Mouse (Mus musculus): ENCODE measurements around the gene Ttll11.
A peak's percentile ranks its signal among the peaks of the same experiment; 100 is the strongest.

The Ttll11 gene

GRCm38 (mm10) chr2:35851420-35852163, 128.1 kb downstream of the Ttll11 start:
- DNase-seq, result no peak

- peak; percentile 31 to 42 for DNase-seq
Observed at GRCm38 (mm10) chr2:35849632-35850230, 130.0 kb downstream of the Ttll11 start.

- no peak for DNase-seq
Observed at GRCm38 (mm10) chr2:35845611-35846504, 133.9 kb downstream of the Ttll11 start.

GRCm38 (mm10) chr2:35843896-35844690, 135.6 kb downstream of the Ttll11 start:
- no peak for DNase-seq

- DNase-seq, result no peak
Observed at GRCm38 (mm10) chr2:35842780-35843474, 136.8 kb downstream of the Ttll11 start.

GRCm38 (mm10) chr2:35841841-35842420, 137.8 kb downstream of the Ttll11 start:
- no peak for DNase-seq

GRCm38 (mm10) chr2:35840956-35841816, 138.5 kb downstream of the Ttll11 start:
- DNase-seq, result peak; percentile 75 to 84

GRCm38 (mm10) chr2:35838751-35839479, 140.8 kb downstream of the Ttll11 start:
- DNase-seq, result no peak

- DNase-seq, result no peak
Observed at GRCm38 (mm10) chr2:35834198-35834913, 145.4 kb downstream of the Ttll11 start.

- no peak for DNase-seq
Observed at GRCm38 (mm10) chr2:35833546-35833945, 146.2 kb downstream of the Ttll11 start.

- DNase-seq, result peak; percentile 81 to 88
Observed at GRCm38 (mm10) chr2:35832742-35833425, 146.8 kb downstream of the Ttll11 start.

GRCm38 (mm10) chr2:35831904-35832581, 147.7 kb downstream of the Ttll11 start:
- no peak for DNase-seq

- DNase-seq, result no peak
Observed at GRCm38 (mm10) chr2:35830966-35831903, 148.5 kb downstream of the Ttll11 start.

GRCm38 (mm10) chr2:35829136-35829535, 150.6 kb downstream of the Ttll11 start:
- DNase-seq, result no peak

- DNase-seq, result no peak
Observed at GRCm38 (mm10) chr2:35827886-35828285, 151.8 kb downstream of the Ttll11 start.

- no peak for DNase-seq
Observed at GRCm38 (mm10) chr2:35825157-35825556, 154.6 kb downstream of the Ttll11 start.

- DNase-seq, result no peak
Observed at GRCm38 (mm10) chr2:35823589-35823988, 156.1 kb downstream of the Ttll11 start.
